Mouse (Mus musculus) cerebellum, adult 18-20 months (tissue): ENCODE results near the gene Zfp955a.
"Not testable (repeated sequence)": the region's sequence is repeated elsewhere in the genome, so short reads cannot be mapped to it uniquely, and the experiment has no call there.

Source experiments
- DNase-seq, 2 experiments: peaks; one replicate each; pipeline ENCODE4 v3.0.0; 2021

Gene Zfp955a

DNA sequence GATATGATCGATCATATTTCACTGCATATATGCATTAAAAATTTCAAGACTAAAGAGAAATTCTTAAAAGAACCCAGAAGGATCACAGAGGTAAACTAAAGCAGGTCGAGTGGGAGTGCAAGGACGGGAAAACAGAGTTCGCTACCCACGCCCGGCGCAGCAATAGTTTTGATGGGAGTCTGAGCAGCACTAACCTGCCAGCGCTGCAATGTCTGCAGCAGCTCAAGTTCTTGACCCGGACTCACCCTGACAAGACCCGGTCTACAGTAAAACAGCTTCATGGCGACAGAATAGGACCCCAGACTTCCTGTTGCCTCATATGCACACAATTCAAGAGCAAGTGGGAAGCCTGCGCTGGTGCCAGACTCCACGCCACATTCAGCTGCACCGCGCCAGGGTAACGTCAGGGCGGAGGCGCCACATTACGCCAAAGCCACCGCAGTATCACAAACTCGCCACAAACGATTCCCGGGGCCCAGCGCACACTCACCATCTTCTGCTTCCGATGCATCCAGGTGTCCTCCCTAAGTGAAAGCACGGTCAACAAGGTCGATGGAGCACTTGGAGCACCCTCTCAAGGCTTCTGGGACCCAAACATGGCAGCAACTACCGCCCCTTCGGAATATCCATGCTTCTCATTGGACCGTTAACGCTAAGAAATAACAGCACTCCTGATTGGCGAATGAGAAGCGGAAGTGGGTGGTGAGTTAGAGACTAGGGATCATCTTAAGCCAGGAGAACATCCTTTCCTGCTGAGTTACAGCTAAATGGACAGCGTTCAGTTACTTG, at the start of gene Zfp955a:
Zfp955a (minus strand) TSS at position 616 of the 789 bp plus-strand sequence.
- not testable (repeated sequence) for DNase-seq

DNA sequence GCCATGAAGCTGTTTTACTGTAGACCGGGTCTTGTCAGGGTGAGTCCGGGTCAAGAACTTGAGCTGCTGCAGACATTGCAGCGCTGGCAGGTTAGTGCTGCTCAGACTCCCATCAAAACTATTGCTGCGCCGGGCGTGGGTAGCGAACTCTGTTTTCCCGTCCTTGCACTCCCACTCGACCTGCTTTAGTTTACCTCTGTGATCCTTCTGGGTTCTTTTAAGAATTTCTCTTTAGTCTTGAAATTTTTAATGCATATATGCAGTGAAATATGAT, 34.9 kb upstream of the Zfp955a start:
- DNase-seq = not testable (repeated sequence)

DNA sequence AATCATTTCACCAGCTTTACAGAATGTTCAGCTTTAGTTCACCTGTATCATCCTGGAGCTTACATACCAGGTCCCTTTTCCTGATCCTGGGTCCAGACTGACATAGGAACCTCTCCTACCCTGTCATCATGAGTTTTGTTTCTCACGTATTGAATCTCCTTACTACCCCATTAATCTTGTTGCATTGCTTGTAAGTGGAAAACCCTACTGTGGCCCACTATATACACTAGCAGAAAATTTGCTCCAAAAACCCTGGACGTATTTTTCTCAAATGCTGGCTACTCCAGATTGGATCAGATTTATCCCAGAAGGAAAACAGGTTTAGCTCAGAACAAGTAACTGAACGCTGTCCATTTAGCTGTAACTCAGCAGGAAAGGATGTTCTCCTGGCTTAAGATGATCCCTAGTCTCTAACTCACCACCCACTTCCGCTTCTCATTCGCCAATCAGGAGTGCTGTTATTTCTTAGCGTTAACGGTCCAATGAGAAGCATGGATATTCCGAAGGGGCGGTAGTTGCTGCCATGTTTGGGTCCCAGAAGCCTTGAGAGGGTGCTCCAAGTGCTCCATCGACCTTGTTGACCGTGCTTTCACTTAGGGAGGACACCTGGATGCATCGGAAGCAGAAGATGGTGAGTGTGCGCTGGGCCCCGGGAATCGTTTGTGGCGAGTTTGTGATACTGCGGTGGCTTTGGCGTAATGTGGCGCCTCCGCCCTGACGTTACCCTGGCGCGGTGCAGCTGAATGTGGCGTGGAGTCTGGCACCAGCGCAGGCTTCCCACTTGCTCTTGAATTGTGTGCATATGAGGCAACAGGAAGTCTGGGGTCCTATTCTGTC, 34.3 kb upstream of the Zfp955a start, which contains the start of gene Zfp955b:
Zfp955b (plus strand) TSS at position 506 of the 837 bp plus-strand sequence.
- not testable (repeated sequence) for DNase-seq

GRCm38 (mm10) chr17:33268907-33269306, 14.0 kb upstream of the Zfp955a start:
- no peak for DNase-seq

GRCm38 (mm10) chr17:33264376-33264775, 9.4 kb upstream of the Zfp955a start, which contains the start of gene Olfr63:
Gene Olfr63 (plus strand): TSS chr17:33264676.
- no peak for DNase-seq

GRCm38 (mm10) chr17:33255319-33255657, 343 bp upstream of the Zfp955a start:
- DNase-seq = not testable (repeated sequence)

GRCm38 (mm10) chr17:33236646-33237045, 18.3 kb downstream of the Zfp955a start:
- DNase-seq = not testable (repeated sequence)

GRCm38 (mm10) chr17:33221590-33221989, 33.4 kb downstream of the Zfp955a start, which contains the start of gene Olfr1564:
Gene Olfr1564 (minus strand): TSS chr17:33221690.
- no peak for DNase-seq

DNA sequence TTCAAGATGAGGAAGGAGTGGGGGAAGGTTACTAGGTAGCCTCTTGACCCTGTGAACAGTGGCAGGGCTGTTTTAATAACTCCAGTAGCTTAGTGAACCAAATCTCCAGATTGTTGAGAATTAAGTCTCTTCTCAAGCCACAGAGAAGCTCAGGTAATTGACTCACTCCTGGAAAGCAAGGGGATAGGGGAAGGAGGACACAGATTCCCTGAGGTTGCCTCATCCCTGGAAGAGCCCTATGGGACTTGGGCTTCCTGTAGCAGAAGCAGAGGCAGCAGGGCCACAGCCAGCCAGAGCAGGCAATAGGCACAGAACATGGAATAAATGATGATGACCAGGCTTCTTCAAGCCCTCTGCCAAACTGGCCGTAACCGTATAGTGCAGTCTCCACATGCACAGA, 63.9 kb downstream of the Zfp955a start, which contains the start of gene Olfr239:
Olfr239 (plus strand) TSS at position 301 of the 400 bp plus-strand sequence.
- not testable (repeated sequence) for DNase-seq
